Mouse (Mus musculus): ENCODE data around the gene 2510009E07Rik. TPM values are rescaled to one million over a fixed set of nuclear protein-coding genes. Genes with fewer than 3 reads are reported as not detected.

2510009E07Rik gene
- total RNA-seq, 2 experiments from 2014 or later = 68.9 to 81.0 TPM

DNA sequence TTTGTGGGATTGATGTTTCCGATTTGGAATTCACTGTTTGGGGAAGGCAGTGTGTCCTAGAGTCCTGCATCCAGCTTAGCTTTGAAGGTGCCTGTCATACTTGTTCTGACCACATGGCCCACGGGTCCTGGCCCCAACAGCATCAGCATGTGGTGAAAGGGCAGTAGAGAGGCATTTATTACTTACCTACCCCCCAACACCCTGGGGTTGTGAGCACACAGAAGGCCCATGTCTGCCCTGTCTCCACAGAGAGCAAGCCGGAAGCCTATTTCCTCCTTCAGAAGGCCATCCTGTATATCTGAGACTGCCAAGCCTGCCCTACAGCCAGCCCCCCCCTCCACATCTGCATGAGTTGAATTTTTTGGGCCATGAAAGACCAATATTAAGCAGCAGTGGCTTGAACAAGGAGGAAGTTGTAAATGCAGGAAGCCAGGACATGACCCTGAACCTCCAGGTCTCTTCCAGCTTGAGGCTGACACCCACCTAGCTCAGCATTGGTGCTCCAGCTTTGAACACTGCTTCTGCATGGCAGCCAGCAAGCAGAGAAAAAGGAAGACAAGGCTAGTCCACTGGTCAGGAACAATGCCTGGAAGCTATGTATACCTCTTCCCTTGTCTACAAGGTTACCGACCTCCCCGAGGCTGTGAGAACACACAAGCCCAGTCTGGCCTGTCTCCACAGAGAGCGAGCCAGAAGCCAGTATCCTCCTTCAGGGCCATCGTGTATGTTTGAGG is 53.5 kb downstream of the 2510009E07Rik start:
- DNase-seq = no peak
- intact Hi-C loops (cut with DNase I) = no loop called here

DNA sequence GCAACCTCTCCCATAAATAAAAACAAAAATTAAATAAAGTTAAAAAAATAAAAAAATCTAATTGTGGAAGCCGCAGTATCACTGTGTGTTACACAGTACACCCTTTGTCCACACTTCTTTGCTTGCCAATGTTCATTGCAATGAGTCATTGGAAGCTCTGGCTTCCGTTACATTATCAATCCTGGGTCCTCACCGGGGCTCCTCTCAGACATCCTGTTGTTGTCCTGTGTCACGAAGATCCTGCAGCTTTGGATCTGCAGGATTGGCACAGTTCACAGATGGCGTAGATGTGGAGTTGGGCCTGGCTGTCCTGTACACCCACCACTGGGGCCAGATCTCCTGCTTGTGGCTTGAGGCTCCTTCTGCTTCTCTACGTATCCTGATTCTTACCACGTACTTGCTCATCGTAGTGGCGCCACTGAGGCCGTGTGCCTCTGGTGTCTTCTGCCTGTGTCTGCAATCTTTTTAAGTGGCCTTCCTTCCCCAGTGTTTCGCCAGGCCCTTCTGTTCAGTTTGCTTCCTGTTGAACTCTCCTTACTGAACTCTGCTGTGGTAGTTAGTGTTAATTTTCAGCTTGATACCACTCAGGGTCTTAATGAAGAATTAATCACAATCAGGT is 57.2 kb downstream of the 2510009E07Rik start:
- intact Hi-C loops (cut with DNase I) = no loop called here

DNA sequence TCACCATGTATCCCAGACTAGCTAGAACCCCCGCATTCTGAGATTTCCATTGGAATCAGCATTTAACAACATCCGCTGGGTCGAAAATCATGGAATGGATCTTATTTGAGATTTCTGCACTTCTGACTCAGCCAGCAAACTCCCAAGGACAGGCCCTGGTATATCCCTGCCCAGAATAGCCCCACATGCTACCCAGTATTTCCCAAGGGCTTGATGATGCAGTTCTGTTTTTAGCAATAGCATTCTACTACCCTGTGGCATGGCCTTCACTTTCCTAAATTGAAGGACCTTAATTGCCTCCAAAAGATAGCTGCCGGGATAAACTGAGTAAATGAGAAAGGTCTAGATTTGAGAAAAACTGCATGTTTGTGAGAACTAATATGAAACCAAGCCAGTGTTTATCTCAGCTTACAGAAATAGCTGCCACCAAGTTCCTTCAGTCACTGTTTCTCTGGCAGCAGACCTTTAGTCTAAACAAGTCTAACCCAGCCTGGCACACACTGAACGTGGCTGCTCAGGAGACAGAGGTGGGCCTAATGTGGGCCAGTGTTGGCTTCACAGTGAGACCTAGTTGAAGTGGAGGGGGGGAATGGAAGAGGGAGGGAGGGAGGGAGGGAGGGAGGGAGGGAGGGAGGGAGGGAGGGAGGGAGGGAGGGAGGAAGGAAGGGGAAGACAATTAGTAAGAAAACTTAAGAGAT is 58.2 kb downstream of the 2510009E07Rik start:
- intact Hi-C loops (cut with DNase I) = no loop called here
- DNase-seq = no peak

More for the DNA sequence above, 57.2 kb downstream of the 2510009E07Rik start:
- no peak for DNase-seq

- intact Hi-C loops (cut with DNase I) = no loop called here
- DNase-seq = no peak
Observed at GRCm38 (mm10) chr16:21634460-21634859, 60.0 kb downstream of the 2510009E07Rik start.

DNA sequence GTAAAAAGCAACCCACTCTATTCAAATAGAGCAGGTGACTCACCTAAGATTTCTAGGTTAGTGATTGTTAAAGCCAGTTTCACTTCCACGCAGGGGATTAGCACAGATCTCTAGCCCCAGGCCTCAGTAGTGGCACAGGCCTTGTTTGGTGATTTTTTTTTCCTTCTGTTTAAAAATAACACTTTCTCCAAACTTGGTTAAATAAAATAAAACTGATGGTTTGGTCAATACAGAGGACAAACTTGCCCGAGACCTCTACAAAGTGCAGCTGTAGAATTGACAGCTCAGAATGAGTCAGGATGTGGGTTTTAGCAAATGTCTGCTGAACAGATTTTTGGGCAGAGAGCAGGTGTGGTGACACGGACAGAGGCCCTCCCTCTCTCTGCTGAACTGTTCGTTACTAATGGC is 62.6 kb downstream of the 2510009E07Rik start:
- intact Hi-C loops (cut with DNase I) = no loop called here
- DNase-seq = no peak

DNA sequence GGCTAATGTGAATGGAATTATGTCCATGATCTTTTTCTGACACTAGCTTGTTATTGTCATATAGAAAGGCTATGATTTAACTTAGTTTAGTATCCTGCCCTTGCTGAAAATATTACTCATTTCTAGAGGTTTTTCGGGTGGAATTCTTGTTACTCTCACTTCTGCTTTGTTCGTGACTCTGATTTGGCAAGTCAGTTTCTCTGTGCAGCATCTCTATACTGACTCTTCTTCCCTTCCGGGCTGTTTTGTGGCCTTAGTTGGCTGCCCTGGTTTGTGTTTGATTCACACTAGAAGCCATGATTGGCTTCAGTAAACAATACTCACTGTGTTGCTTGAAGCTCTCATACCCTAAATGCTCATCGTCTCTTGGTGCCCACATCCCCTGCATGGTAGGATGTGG is 63.9 kb downstream of the 2510009E07Rik start:
- intact Hi-C loops (cut with DNase I) = no loop called here
- DNase-seq = no peak

DNA sequence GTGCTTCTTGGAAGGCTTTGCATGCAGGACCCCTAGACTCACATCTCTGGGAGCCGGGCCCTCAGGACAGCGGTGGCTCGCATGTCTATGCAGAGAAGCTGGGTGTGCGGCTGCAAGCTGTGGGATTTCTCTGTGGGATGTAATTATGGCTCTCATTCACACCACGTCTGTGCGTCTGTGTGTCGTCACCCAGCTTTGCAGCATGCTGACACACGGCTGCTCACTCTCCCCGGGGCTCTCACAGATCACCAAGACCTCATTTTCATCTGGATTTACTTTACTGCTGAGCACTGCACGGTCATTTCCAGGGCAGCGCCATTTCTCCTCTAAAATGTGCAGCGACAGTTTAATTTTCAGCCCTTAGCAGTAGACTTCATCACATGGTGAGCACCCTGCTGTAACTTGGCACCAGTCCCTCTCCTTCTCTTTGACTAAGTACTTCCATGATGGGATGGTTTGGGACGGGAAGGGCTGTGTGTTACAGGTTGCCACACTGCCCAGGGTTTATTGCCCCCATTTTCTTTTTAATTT is 66.3 kb downstream of the 2510009E07Rik start:
- intact Hi-C loops (cut with DNase I) = no loop called here
- DNase-seq = peak; percentile 60

DNA sequence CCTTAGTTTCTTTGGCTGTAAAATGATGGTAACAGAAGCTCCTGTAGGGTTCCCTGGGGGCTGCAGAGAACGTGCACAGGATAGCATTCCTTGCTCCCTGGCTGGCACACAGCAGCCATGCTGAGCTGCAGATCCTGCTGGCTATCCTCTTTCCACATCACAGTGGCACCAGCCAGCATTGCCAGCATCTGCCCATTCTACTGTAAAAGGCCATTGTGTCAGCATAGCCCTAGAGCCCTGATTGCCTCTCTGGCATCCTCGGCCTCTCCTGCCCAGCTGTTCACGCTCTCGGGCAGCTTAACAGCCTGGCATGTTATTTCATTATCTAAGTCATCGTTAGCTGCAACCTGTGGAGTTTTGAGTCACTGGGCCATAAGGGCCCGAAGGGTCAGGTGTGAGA is 67.2 kb downstream of the 2510009E07Rik start:
- DNase-seq = peak; percentile 43
- intact Hi-C loops (cut with DNase I) = no loop called here

GRCm38 (mm10) chr16:21625784-21626634 is 68.5 kb downstream of the 2510009E07Rik start:
- DNase-seq = peak; percentile 51
- intact Hi-C loops (cut with DNase I) = no loop called here

- DNase-seq = no peak
- intact Hi-C loops (cut with DNase I) = no loop called here
Observed at GRCm38 (mm10) chr16:21620630-21621029, 73.8 kb downstream of the 2510009E07Rik start.

- intact Hi-C loops (cut with DNase I) = loop anchor here (10.0 kb wide), 1 partner anchor 109 kb away; no protein-coding TSS in a partner anchor
- peak; percentile 30 for DNase-seq
Observed at GRCm38 (mm10) chr16:21615802-21616201, 78.7 kb downstream of the 2510009E07Rik start.

DNA sequence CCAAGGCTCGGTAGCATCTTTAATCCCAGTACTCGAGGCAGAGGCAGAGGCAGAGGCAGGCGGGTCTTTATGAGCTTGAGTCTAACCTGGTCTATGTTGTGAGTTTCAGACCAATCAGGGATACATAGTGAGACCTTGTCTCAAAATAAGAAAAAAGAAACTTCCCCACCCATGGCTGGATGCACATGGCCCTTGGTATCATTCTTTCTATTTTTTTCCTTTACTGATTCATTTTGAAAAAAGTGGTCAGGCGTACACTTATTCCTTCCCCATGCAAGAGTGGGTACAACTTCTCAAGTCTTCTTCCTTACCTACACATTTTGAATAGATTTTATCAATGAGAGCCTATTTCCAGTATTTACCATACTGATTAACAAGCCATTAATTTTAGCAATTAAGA is 84.0 kb downstream of the 2510009E07Rik start:
- DNase-seq = no peak
- intact Hi-C loops (cut with DNase I) = loop anchor here (10.0 kb wide), 1 partner anchor 114 kb away; no protein-coding TSS in a partner anchor

GRCm38 (mm10) chr16:21608176-21608865 is 86.1 kb downstream of the 2510009E07Rik start:
- peak; percentile 83 for DNase-seq
- intact Hi-C loops (cut with DNase I) = no loop called here

DNA sequence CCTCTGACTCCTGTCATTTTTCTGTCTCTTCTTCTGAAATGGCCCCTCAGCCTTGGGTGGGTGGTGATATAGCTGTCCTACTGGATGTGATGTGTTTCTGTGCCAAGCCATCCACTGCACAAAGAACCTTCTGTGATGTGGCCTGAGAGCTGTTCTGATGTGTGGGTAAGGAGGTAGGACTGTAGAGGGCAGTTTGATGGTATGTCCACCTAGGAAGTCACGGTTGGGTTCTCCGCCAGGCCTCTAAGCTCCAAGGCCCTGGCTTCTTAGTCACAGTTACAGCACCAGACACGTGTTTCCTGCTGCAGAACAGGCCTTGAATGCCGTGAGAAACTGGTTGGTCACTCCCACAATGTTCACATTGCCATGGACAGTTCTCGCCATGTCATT is 86.8 kb downstream of the 2510009E07Rik start:
- DNase-seq = no peak
- intact Hi-C loops (cut with DNase I) = no loop called here

GRCm38 (mm10) chr16:21607021-21607650 is 87.3 kb downstream of the 2510009E07Rik start:
- intact Hi-C loops (cut with DNase I) = no loop called here
- DNase-seq = peak; percentile 55

- intact Hi-C loops (cut with DNase I) = no loop called here
- no peak for DNase-seq
Observed at GRCm38 (mm10) chr16:21606249-21607020, 88.0 kb downstream of the 2510009E07Rik start.

- DNase-seq = no peak
- intact Hi-C loops (cut with DNase I) = no loop called here
Observed at GRCm38 (mm10) chr16:21604354-21604753, 90.1 kb downstream of the 2510009E07Rik start.
